Mouse (Mus musculus): ENCODE measurements around the gene Espn. TPM values are rescaled to one million over a fixed set of nuclear protein-coding genes. Genes with fewer than 3 reads are reported as not detected.

The Espn gene
- polyA plus RNA-seq, 1 experiment = 0.56 TPM

GRCm38 (mm10) chr4:152130771-152131653, 21.2 kb downstream of the Espn start:
- no peaks in the 10 kb centered on the region for H3K4me1 ChIP-seq (ENCODE audit: control insufficient read depth, insufficient read depth, low read length)
- peak overlapping the region; percentile 9 for H3K4me3 ChIP-seq (ENCODE audit: insufficient read depth, low read length)
- TF ChIP-seq POLR2A (IDR thresholded peaks at IDR 0.05; ENCODE audit: low read depth, low read length) (no peak), CTCF (IDR thresholded peaks at IDR 0.05; ENCODE audit: borderline replicate concordance, insufficient read depth, low read length) (0 out of 2 replicates have a peak, but pooled peaks have one; percentile 8)
- no peak overlapping the region for H3K27ac ChIP-seq (ENCODE audit: insufficient read depth, low read length)

GRCm38 (mm10) chr4:152129395-152129930, 22.7 kb downstream of the Espn start:
- Histone ChIP-seq H3K27ac (ENCODE audit: insufficient read depth, low read length) (no peak overlapping the region), H3K4me1 (ENCODE audit: control insufficient read depth, insufficient read depth, low read length) (no peaks in the 10 kb centered on the region), H3K4me3 (ENCODE audit: insufficient read depth, low read length) (no peak overlapping the region)
- TF ChIP-seq POLR2A (IDR thresholded peaks at IDR 0.05; ENCODE audit: low read depth, low read length) (no peak), CTCF (IDR thresholded peaks at IDR 0.05; ENCODE audit: borderline replicate concordance, insufficient read depth, low read length) (no peak)

DNA sequence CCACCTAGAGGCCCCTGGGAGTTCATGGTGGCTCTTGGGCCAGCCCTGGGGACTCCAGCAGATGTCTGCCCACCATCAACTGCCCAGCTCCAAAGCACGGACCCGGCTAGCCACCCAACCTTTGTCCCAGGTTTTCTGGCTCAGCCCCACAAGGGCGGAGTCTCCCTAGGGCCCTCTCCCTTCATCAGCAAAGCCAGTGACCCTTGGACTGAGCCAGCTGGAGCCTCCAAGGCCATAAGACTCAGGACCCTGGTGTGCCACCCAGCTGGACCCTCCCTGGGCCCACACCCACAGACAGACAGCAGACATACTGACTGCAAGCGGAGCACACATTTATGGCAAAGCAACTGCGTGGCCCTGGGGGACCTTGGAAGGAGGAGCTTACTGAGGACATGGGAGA, 23.4 kb downstream of the Espn start:
- no peak for TF ChIP-seq POLR2A (IDR thresholded peaks at IDR 0.05; ENCODE audit: low read depth, low read length)
- TF ChIP-seq CTCF (IDR thresholded peaks at IDR 0.05; ENCODE audit: borderline replicate concordance, insufficient read depth, low read length) = no peak
- Histone ChIP-seq H3K27ac (ENCODE audit: insufficient read depth, low read length) (no peak overlapping the region), H3K4me3 (ENCODE audit: insufficient read depth, low read length) (no peak overlapping the region), H3K4me1 (ENCODE audit: control insufficient read depth, insufficient read depth, low read length) (no peaks in the 10 kb centered on the region)

DNA sequence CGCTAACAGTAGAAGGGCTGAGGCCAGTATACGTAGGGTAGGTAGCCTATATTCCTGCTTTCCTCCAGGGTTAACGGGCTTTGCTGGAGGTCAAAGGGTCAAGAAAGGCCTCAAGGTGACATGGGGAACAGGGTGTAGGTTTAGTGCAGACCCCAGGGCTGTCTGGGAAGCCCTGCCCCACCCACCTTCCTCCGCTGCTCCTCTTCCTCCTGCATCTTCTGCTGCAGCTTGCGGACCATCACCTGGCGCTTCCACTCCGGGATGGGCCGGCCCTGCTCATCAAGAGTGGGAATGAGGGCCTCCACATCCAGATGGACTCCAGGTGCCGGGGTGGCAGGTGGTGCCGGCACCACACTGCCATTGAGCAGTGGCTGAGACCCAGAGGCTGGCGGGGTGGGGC, 24.3 kb downstream of the Espn start:
- H3K4me3 ChIP-seq (ENCODE audit: insufficient read depth, low read length) = no peak overlapping the region
- H3K4me1 ChIP-seq (ENCODE audit: control insufficient read depth, insufficient read depth, low read length) = no peaks in the 10 kb centered on the region
- H3K27ac ChIP-seq (ENCODE audit: insufficient read depth, low read length) = no peak overlapping the region
- TF ChIP-seq CTCF (IDR thresholded peaks at IDR 0.05; ENCODE audit: borderline replicate concordance, insufficient read depth, low read length) = no peak
- no peak for TF ChIP-seq POLR2A (IDR thresholded peaks at IDR 0.05; ENCODE audit: low read depth, low read length)

- Histone ChIP-seq H3K4me3 (ENCODE audit: insufficient read depth, low read length) (no peak overlapping the region; the same call in 1 of the 2 replicates), H3K4me1 (ENCODE audit: control insufficient read depth, insufficient read depth, low read length) (no peaks in the 10 kb centered on the region), H3K27ac (ENCODE audit: insufficient read depth, low read length) (no peak overlapping the region)
- no peak for TF ChIP-seq POLR2A (IDR thresholded peaks at IDR 0.05; ENCODE audit: low read depth, low read length)
- no peak for TF ChIP-seq CTCF (IDR thresholded peaks at IDR 0.05; ENCODE audit: borderline replicate concordance, insufficient read depth, low read length)
Measured at GRCm38 (mm10) chr4:152126026-152126920, 25.9 kb downstream of the Espn start.

GRCm38 (mm10) chr4:152125161-152126025, 26.8 kb downstream of the Espn start:
- TF ChIP-seq CTCF (IDR thresholded peaks at IDR 0.05; ENCODE audit: borderline replicate concordance, insufficient read depth, low read length) = no peak
- TF ChIP-seq POLR2A (IDR thresholded peaks at IDR 0.05; ENCODE audit: low read depth, low read length) = no peak
- no peaks in the 10 kb centered on the region for H3K4me1 ChIP-seq (ENCODE audit: control insufficient read depth, insufficient read depth, low read length)
- no peak overlapping the region for H3K27ac ChIP-seq (ENCODE audit: insufficient read depth, low read length)
- no peak overlapping the region; the same call in 1 of the 2 replicates for H3K4me3 ChIP-seq (ENCODE audit: insufficient read depth, low read length)

DNA sequence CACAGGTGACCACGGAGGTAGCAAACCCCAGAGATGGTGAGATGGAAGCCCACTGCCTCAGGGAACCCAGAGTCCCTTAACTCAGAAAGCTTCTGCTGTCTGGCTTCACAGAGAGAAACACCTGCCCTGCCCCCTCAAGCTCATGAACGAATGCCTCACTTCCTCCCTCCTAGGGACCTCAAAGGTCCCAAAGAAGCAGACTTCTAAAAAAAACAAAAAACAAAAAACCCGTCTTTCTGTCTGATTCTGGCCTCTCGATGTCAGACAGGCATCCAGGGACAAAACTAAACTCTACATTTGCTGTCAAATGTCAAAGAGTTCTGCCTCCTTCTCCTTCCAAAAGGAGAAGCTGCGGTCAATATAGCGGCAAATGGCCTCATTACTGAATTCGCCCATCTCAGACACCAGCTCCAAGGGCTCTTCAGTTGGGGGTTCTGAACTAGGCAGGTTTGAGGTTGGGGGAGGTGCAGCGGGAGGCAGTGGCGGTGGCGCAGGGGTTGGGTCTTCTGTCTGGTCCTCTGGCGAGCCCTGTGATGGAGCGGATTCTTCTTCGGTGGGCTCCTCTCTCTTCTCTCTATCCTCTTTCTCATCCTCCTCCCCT, 27.7 kb downstream of the Espn start:
- Histone ChIP-seq H3K4me3 (ENCODE audit: insufficient read depth, low read length) (no peak overlapping the region), H3K27ac (ENCODE audit: insufficient read depth, low read length) (no peak overlapping the region), H3K4me1 (ENCODE audit: control insufficient read depth, insufficient read depth, low read length) (no peaks in the 10 kb centered on the region)
- TF ChIP-seq POLR2A (IDR thresholded peaks at IDR 0.05; ENCODE audit: low read depth, low read length) (no peak), CTCF (IDR thresholded peaks at IDR 0.05; ENCODE audit: borderline replicate concordance, insufficient read depth, low read length) (no peak)

DNA sequence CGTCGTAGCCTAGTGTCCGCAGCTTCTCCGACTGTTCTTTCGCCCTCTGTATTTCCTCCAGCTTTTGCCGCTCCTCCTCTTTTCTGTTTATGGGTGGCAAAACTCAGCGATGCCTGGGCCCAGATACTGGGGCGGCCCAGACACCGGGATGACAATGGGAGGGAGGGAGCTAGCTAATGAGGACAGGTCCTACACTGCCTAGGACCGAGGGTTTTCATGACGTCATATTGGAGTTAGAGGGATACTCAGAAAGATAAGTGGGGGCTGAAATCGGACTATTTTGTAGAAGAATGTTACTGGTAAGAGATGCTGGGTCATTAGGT, 31.0 kb downstream of the Espn start:
- Histone ChIP-seq H3K4me3 (ENCODE audit: insufficient read depth, low read length) (no peak overlapping the region), H3K4me1 (ENCODE audit: control insufficient read depth, insufficient read depth, low read length) (no peaks in the 10 kb centered on the region), H3K27ac (ENCODE audit: insufficient read depth, low read length) (no peak overlapping the region)
- TF ChIP-seq CTCF (IDR thresholded peaks at IDR 0.05; ENCODE audit: borderline replicate concordance, insufficient read depth, low read length) (no peak), POLR2A (IDR thresholded peaks at IDR 0.05; ENCODE audit: low read depth, low read length) (no peak)

Measured in embryonic fibroblast, embryonic 13.5 days (primary cell).